Mouse (Mus musculus): ENCODE data around the gene Mindy2. TPM values are rescaled to one million over a fixed set of nuclear protein-coding genes. Genes with fewer than 3 reads are reported as not detected.

Mindy2 gene
- polyA plus RNA-seq (2012; rRNA removed): 7.2 and 10.2 TPM in 2 replicates

GRCm38 (mm10) chr9:70657013-70657967 is at the start of gene Mindy2:
TSS of gene Mindy2 (minus strand) at chr9:70657174.

GRCm38 (mm10) chr9:70678682-70679131 is 21.7 kb upstream of the Mindy2 start, which contains the start of gene Adam10:
TSS of gene Adam10 (plus strand) at chr9:70678997.

GRCm38 (mm10) chr9:70656130-70657007 is 605 bp downstream of the Mindy2 start, which contains the start of gene Gm10642:
TSS of gene Gm10642 (plus strand) at chr9:70656251.

Other genes starting within 250 kb of the Mindy2 start
- gene Ccnb2, start 235.6 kb downstream of the Mindy2 start, polyA plus RNA-seq (2012; rRNA removed): 88.1 and 117 TPM in 2 replicates
- gene Rnf111, start 153.4 kb downstream of the Mindy2 start, polyA plus RNA-seq (2012; rRNA removed): 25.0 and 47.9 TPM in 2 replicates
- 75.5 and 122 TPM in 2 replicates for gene Sltm, start 114.4 kb downstream of the Mindy2 start, polyA plus RNA-seq (2012; rRNA removed)
- 0.14 and 0.31 TPM in 2 replicates for gene Gm10642, start 923 bp downstream of the Mindy2 start, polyA plus RNA-seq (2012; rRNA removed)
- gene Adam10, start 21.8 kb upstream of the Mindy2 start, polyA plus RNA-seq (2012; rRNA removed): 57.7 and 62.8 TPM in 2 replicates

All from central nervous system, embryonic 11.5 days (tissue).